Mouse (Mus musculus) gastrocnemius, postnatal 36 days (tissue): ENCODE data around the gene 1700001O22Rik. TPM values are rescaled to one million over a fixed set of nuclear protein-coding genes. Genes with fewer than 3 reads are reported as not detected.
A peak's percentile ranks its signal among the peaks of the same experiment; 100 is the strongest.

Source experiments
- DNase-seq, 2 experiments: peaks; one replicate each; pipeline ENCODE4 v3.0.0; 2022
- intact Hi-C: fragments of 180-260 bp; cut with DNase I; formaldehyde crosslinking; loops from one replicate; pipeline ENCODE4 v1.15.1; 2025
- total RNA-seq, 2 experiments: library from RNA; stranded (reverse); gene quantifications; 2 replicates each; pipeline ENCODE4 v1.2.3; 2021

1700001O22Rik gene
- total RNA-seq, 2 experiments from 2014 or later = 1.3 to 5.3 TPM

- intact Hi-C loops = no loop called here
- DNase-seq = peak in 1 of 2 experiments; percentile 57
Measured at GRCm38 (mm10) chr2:30783346-30783745, 20.1 kb downstream of the 1700001O22Rik start.

GRCm38 (mm10) chr2:30782312-30783290, 20.9 kb downstream of the 1700001O22Rik start:
- no peak for DNase-seq
- intact Hi-C loops = no loop called here

GRCm38 (mm10) chr2:30779241-30779640, 24.2 kb downstream of the 1700001O22Rik start:
- intact Hi-C loops = loop anchor here (5.0 kb wide), 1 partner anchor 122 kb away; no protein-coding TSS in a partner anchor
- DNase-seq = no peak

- intact Hi-C loops = loop anchor here (5.0 kb wide), 1 partner anchor 121 kb away; no protein-coding TSS in a partner anchor
- no peak for DNase-seq
Measured at GRCm38 (mm10) chr2:30778235-30778634, 25.2 kb downstream of the 1700001O22Rik start.

GRCm38 (mm10) chr2:30777266-30777665, 26.2 kb downstream of the 1700001O22Rik start:
- DNase-seq = no peak

GRCm38 (mm10) chr2:30775955-30776354, 27.5 kb downstream of the 1700001O22Rik start:
- intact Hi-C loops = loop anchor here (5.0 kb wide), 1 partner anchor 119 kb away; no protein-coding TSS in a partner anchor
- no peak for DNase-seq

More at GRCm38 (mm10) chr2:30777266-30777665, 26.2 kb downstream of the 1700001O22Rik start:
- intact Hi-C loops = loop anchor here (5.0 kb wide), 1 partner anchor 120 kb away; no protein-coding TSS in a partner anchor

GRCm38 (mm10) chr2:30773313-30774005, 30.0 kb downstream of the 1700001O22Rik start:
- DNase-seq = no peak
- intact Hi-C loops = loop anchor here (5.0 kb wide), 1 partner anchor 51 kb away; no protein-coding TSS in a partner anchor

- no peak for DNase-seq
- intact Hi-C loops = loop anchor here (5.0 kb wide), 1 partner anchor 50 kb away; no protein-coding TSS in a partner anchor
Measured at GRCm38 (mm10) chr2:30772581-30773312, 30.7 kb downstream of the 1700001O22Rik start.

GRCm38 (mm10) chr2:30771806-30772460, 31.5 kb downstream of the 1700001O22Rik start:
- DNase-seq = peak; percentile 58 to 66
- intact Hi-C loops = loop anchor here (5.0 kb wide), 1 partner anchor 50 kb away; no protein-coding TSS in a partner anchor

- no peak for DNase-seq
- intact Hi-C loops = loop anchor here (5.0 kb wide), 1 partner anchor 49 kb away; no protein-coding TSS in a partner anchor
Measured at GRCm38 (mm10) chr2:30771368-30771805, 32.1 kb downstream of the 1700001O22Rik start.

- no peak for DNase-seq
- intact Hi-C loops = no loop called here
Measured at GRCm38 (mm10) chr2:30769187-30769586, 34.3 kb downstream of the 1700001O22Rik start.

- intact Hi-C loops = no loop called here
- DNase-seq = no peak
Measured at GRCm38 (mm10) chr2:30768529-30768928, 34.9 kb downstream of the 1700001O22Rik start.

- intact Hi-C loops = no loop called here
Measured at GRCm38 (mm10) chr2:30767626-30768240, 35.7 kb downstream of the 1700001O22Rik start.

GRCm38 (mm10) chr2:30766446-30766845, 37.0 kb downstream of the 1700001O22Rik start:
- no peak for DNase-seq
- intact Hi-C loops = no loop called here

More at GRCm38 (mm10) chr2:30767626-30768240, 35.7 kb downstream of the 1700001O22Rik start:
- DNase-seq = no peak

- intact Hi-C loops = no loop called here
- no peak for DNase-seq
Measured at GRCm38 (mm10) chr2:30760706-30761105, 42.8 kb downstream of the 1700001O22Rik start.

- intact Hi-C loops = no loop called here
- DNase-seq = no peak
Measured at GRCm38 (mm10) chr2:30759858-30760547, 43.5 kb downstream of the 1700001O22Rik start.

GRCm38 (mm10) chr2:30759442-30759841, 44.0 kb downstream of the 1700001O22Rik start:
- no peak for DNase-seq
- intact Hi-C loops = no loop called here

GRCm38 (mm10) chr2:30759088-30759374, 44.4 kb downstream of the 1700001O22Rik start:
- intact Hi-C loops = no loop called here

More at GRCm38 (mm10) chr2:30759088-30759374, 44.4 kb downstream of the 1700001O22Rik start:
- no peak for DNase-seq
